Mouse (Mus musculus) kidney, embryonic 16.5 days (tissue): Measurements from ENCODE around the gene Serpinf2. TPM values are rescaled to one million over a fixed set of nuclear protein-coding genes. Genes with fewer than 3 reads are reported as not detected.

Source experiments
- ATAC-seq: fragments of 200-750 bp; cut with Nextera tagmentation; 2 replicates; pipeline ENCODE4 v1.8.0; 2017; ENCODE audit warnings: moderate TSS enrichment; ENCODE audit not compliant: low FRiP score, low TSS enrichment
- H3K27ac ChIP-seq: fragments of 300-500 bp; sonication (generic); 2 replicates; pipeline ENCODE4 v1.5.1; 2014; ENCODE audit warnings: low read length
- H3K27me3 ChIP-seq: fragments of 300-500 bp; sonication (generic); 2 replicates; pipeline ENCODE4 v1.6.1; 2014; ENCODE audit warnings: low read length, control low read depth, mixed read lengths; ENCODE audit not compliant: insufficient read depth
- H3K36me3 ChIP-seq: fragments of 300-500 bp; sonication (generic); 2 replicates; pipeline ENCODE4 v1.6.1; 2014; ENCODE audit warnings: low read length, control low read depth, mixed read lengths; ENCODE audit not compliant: insufficient read depth
- H3K4me1 ChIP-seq: fragments of 300-500 bp; sonication (generic); 2 replicates; pipeline ENCODE4 v1.6.1; 2014; ENCODE audit warnings: low read length, control low read depth, mixed read lengths; ENCODE audit not compliant: insufficient read depth
- H3K4me2 ChIP-seq: fragments of 300-500 bp; sonication (generic); replicated peaks from 2 replicates; pipeline ENCODE4 v1.6.1; 2014; ENCODE audit warnings: low read depth, low read length
- H3K4me3 ChIP-seq: fragments of 300-500 bp; sonication (generic); 2 replicates; pipeline ENCODE4 v1.5.1; 2014; ENCODE audit warnings: mild to moderate bottlenecking, low read length
- H3K9ac ChIP-seq: fragments of 300-500 bp; sonication (generic); replicated peaks from 2 replicates; pipeline ENCODE4 v1.6.1; 2014; ENCODE audit warnings: low read length
- H3K9me3 ChIP-seq: fragments of 300-500 bp; sonication (generic); 2 replicates; pipeline ENCODE4 v1.6.1; 2016; ENCODE audit warnings: low read length, control low read depth
- WGBS: fragments of 180-500 bp; shearing (Covaris S2); extraction: QIAGEN DNeasy Blood & Tissue Kit; methylation state at CpG from one replicate; pipeline ENCODE4 v1.1.7; 2014; 5-methylcytosine and 5-hydroxymethylcytosine counted together
- polyA plus RNA-seq: library from polyadenylated mRNA; unstranded; fragments of >200 nt; fragmentation: Nextera tagmentation; extraction: Ambion mirVana; gene quantifications from 2 replicates; pipeline ENCODE4 v1.2.1, GENCODE M21; 2015

Serpinf2 gene
- polyA plus RNA-seq, 1 experiment from 2014 or later, result 60.2 TPM

DNA sequence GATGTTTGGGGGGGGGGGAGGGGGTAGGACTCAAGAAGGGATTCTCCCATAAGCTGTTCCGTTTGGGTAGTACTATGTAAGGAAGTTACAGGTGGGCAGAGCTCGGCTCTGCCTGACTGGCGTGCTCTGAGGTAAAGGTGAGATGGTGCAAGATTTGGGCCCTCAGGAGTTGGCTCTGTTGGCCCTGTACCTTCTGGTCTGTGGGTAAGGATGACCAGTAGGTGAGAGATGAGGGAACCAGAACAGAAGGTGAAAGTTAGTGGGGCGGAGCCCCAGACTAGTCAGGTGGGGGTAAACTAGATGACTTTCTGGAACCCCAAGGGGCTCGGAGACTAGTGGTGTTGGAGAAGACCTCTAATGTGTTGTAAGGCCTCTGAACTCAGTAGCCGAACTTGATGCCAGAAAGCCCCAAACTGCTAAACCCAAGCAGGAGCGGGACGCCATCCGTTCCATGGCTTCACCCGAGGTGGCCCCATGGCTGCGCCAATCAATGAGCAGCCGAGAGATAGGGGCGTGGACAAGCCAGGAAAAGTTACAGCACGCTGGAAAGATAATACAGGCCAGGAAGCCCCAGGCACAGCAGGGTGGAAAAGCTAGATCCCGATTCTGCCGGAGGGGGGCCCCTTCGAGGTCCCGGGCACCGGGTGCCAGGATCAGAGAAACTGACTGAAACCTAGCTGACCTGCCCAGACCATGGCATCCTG, 28.3 kb upstream of the Serpinf2 start:
- Histone ChIP-seq H3K27me3 (no peaks in the 10 kb centered on the region), H3K4me1 (peaks cover 26% of the 10 kb centered on the region), H3K9ac (peak overlapping the region; percentile 68), H3K9me3 (peaks cover 3% of the 10 kb centered on the region), H3K27ac (0 out of 2 replicates have a peak overlapping the region, but pooled peaks have one; percentile 9), H3K4me2 (peak overlapping the region; percentile 66), H3K4me3 (peak overlapping the region; percentile 47), H3K36me3 (peaks cover 14% of the 10 kb centered on the region)
- peak; percentile 81 for ATAC-seq
- 18% methylated on average over 19 of the region's 19 CpGs for WGBS

GRCm38 (mm10) chr11:75466731-75467505, 27.5 kb upstream of the Serpinf2 start:
- Histone ChIP-seq H3K27ac (no peak overlapping the region), H3K4me1 (peaks cover 33% of the 10 kb centered on the region), H3K27me3 (no peaks in the 10 kb centered on the region), H3K4me2 (no peak overlapping the region), H3K9ac (no peak overlapping the region), H3K36me3 (peaks cover 14% of the 10 kb centered on the region), H3K9me3 (peaks cover 3% of the 10 kb centered on the region), H3K4me3 (no peak overlapping the region)
- no peak for ATAC-seq
- WGBS, result 96% methylated on average over 4 of the region's 4 CpGs

DNA sequence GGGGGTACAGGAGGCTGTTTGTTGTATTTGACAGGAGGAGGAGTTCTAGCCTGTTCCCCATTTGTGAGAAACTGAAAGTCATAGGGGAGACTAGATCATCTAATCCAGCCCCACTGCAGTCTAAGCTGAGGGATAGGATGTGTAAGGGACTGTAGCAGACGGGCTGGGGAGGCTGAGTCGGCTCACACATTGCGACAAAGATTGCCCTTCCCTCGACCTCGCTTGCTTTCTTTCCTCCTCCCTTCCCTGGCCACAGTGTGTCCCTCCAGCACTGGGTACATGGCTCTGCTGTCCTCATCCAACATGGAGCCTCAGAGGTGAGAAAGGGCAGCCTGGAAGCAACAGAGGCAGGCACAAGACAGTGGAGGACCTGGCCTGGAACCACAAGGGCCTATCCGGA, 25.7 kb upstream of the Serpinf2 start:
- Histone ChIP-seq H3K27ac (no peak overlapping the region), H3K4me2 (no peak overlapping the region), H3K9me3 (peaks cover 3% of the 10 kb centered on the region), H3K9ac (no peak overlapping the region), H3K36me3 (peaks cover 14% of the 10 kb centered on the region), H3K4me1 (peaks cover 36% of the 10 kb centered on the region), H3K27me3 (no peaks in the 10 kb centered on the region), H3K4me3 (no peak overlapping the region)
- no peak for ATAC-seq
- WGBS, result 86% methylated on average over 6 of the region's 6 CpGs

DNA sequence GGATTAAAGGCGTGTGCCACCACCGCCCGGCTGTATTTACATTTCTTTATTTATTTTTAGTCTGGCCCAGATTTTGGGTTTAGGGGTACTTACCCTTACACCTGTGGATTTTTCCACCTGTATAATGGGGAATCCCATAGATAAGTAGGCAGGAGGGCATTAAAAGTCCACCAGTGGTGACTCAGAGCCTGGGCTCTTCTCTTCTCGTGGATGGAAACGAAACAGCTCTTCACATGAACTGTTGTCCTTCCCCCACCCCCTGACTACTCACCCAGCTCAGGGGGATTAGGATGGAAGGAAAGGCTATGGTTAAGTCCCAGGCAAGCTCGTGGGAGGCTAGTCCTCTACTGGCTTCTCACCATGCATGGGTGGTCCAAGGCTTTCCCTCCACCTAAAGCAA, 25.0 kb upstream of the Serpinf2 start:
- Histone ChIP-seq H3K9me3 (peaks cover 3% of the 10 kb centered on the region), H3K4me1 (peaks cover 42% of the 10 kb centered on the region), H3K36me3 (peaks cover 14% of the 10 kb centered on the region), H3K27me3 (no peaks in the 10 kb centered on the region), H3K27ac (no peak overlapping the region), H3K9ac (no peak overlapping the region), H3K4me3 (no peak overlapping the region), H3K4me2 (no peak overlapping the region)
- no peak for ATAC-seq
- 89% methylated on average over 6 of the region's 6 CpGs for WGBS

DNA sequence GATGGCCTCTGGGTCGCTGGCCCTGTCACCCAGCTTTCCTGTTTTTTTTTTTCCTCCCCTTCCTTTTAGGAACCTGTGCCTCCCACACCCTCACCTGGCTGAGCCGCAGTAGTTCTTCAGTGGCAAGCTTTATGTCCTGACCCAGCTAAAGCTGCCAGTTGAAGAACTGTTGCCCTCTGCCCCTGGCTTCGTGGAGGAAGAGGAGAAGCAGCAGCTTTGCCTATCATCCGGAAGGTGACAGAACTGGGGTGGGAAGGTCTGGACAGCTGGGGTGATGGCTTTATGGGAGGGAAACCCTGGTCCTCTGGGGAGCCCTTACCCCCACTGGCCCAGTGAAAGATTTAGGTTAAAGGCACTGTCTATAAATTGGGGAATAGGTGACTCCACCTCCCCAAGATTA, 24.2 kb upstream of the Serpinf2 start:
- H3K27ac ChIP-seq, result peak overlapping the region; percentile 89
- WGBS, result 30% methylated on average over 4 of the region's 4 CpGs
- H3K36me3 ChIP-seq, result peaks cover 14% of the 10 kb centered on the region
- no peak overlapping the region; the same call in 1 of the 2 replicates for H3K4me3 ChIP-seq
- H3K4me1 ChIP-seq, result peaks cover 45% of the 10 kb centered on the region
- no peaks in the 10 kb centered on the region for H3K27me3 ChIP-seq
- ATAC-seq, result no peak
- H3K4me2 ChIP-seq, result peak overlapping the region; percentile 94
- peaks cover 3% of the 10 kb centered on the region for H3K9me3 ChIP-seq
- peak overlapping the region; percentile 43 for H3K9ac ChIP-seq

GRCm38 (mm10) chr11:75462865-75463336, 23.5 kb upstream of the Serpinf2 start:
- peaks cover 14% of the 10 kb centered on the region for H3K36me3 ChIP-seq
- H3K9ac ChIP-seq, result peak overlapping the region; percentile 74; the same call in 1 of the 2 replicates
- 1% methylated on average over 9 of the region's 9 CpGs for WGBS
- H3K4me2 ChIP-seq, result peak overlapping the region; percentile 94
- H3K27ac ChIP-seq, result peak overlapping the region; percentile 89
- peak; percentile 55 for ATAC-seq
- H3K27me3 ChIP-seq, result no peaks in the 10 kb centered on the region
- H3K9me3 ChIP-seq, result peaks cover 3% of the 10 kb centered on the region
- H3K4me3 ChIP-seq, result peak overlapping the region; percentile 79
- H3K4me1 ChIP-seq, result peaks cover 40% of the 10 kb centered on the region

DNA sequence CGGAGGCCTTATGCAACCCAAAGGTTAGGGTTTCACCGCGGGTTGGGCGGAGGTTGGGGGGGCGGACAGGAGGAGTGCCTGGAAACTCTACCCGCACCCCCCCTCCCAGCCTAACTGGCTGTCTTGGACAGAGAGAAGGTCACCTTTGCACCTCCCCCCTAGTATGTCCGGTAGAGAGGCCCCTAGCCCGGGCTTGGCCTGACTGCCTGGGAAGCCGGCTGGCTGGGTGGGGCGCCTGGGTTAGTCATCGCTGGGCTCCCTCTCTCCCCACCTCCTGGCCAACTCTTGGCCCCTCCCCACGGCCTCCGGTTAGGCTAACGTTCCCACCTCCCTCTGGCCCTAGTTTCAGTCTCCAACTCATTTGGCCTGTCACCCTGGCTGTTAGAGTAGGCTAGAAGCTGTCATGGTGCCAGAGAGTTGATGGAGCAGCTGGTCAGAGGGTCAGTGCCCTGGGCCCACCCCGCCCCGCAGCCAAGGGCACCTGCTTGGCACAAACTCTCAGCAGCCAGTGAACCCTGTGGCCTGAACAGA, 22.9 kb upstream of the Serpinf2 start:
- 3% methylated on average over 15 of the region's 16 CpGs for WGBS
- H3K4me3 ChIP-seq, result peak overlapping the region; percentile 79
- H3K9ac ChIP-seq, result peak overlapping the region; percentile 74
- peaks cover 3% of the 10 kb centered on the region for H3K9me3 ChIP-seq
- H3K4me2 ChIP-seq, result peak overlapping the region; percentile 94
- H3K4me1 ChIP-seq, result peaks cover 34% of the 10 kb centered on the region
- no peaks in the 10 kb centered on the region for H3K27me3 ChIP-seq
- H3K36me3 ChIP-seq, result peaks cover 14% of the 10 kb centered on the region
- 0 out of 2 replicates have a peak, but pooled peaks have one; percentile 11 for ATAC-seq
- peak overlapping the region; percentile 89 for H3K27ac ChIP-seq

DNA sequence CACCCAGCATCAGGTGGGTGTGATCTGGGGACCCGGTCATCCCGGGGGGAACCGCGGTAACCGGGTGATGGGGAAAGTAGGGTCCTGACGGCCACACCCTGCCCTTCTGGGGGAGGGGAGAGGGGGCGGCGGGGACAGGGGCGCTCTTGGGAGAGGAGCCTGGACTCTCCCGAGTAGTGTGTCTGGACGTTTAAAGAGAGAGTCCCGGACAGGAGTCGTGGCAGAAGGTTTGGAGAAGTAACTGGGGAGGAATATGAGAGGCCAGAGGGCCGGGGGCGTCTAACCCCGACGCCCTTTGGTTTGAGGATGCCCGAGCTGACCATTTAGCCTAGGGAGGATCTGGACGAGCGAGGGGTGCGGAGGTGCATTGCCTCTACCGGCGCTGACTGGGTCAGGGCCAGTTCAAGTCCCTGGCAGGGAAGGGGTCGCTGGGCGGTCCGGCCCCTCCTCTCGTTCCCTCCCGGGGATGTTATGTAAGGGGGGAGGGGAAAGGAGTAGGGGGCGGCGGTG, 22.4 kb upstream of the Serpinf2 start:
- peaks cover 33% of the 10 kb centered on the region for H3K4me1 ChIP-seq
- peaks cover 3% of the 10 kb centered on the region for H3K9me3 ChIP-seq
- H3K27ac ChIP-seq, result peak overlapping the region; percentile 89
- peak overlapping the region; percentile 74 for H3K9ac ChIP-seq
- WGBS, result 1% methylated on average over 29 of the region's 30 CpGs
- peaks cover 13% of the 10 kb centered on the region for H3K36me3 ChIP-seq
- peak overlapping the region; percentile 79 for H3K4me3 ChIP-seq
- no peaks in the 10 kb centered on the region for H3K27me3 ChIP-seq
- peak; percentile 17 for ATAC-seq
- H3K4me2 ChIP-seq, result peak overlapping the region; percentile 94

DNA sequence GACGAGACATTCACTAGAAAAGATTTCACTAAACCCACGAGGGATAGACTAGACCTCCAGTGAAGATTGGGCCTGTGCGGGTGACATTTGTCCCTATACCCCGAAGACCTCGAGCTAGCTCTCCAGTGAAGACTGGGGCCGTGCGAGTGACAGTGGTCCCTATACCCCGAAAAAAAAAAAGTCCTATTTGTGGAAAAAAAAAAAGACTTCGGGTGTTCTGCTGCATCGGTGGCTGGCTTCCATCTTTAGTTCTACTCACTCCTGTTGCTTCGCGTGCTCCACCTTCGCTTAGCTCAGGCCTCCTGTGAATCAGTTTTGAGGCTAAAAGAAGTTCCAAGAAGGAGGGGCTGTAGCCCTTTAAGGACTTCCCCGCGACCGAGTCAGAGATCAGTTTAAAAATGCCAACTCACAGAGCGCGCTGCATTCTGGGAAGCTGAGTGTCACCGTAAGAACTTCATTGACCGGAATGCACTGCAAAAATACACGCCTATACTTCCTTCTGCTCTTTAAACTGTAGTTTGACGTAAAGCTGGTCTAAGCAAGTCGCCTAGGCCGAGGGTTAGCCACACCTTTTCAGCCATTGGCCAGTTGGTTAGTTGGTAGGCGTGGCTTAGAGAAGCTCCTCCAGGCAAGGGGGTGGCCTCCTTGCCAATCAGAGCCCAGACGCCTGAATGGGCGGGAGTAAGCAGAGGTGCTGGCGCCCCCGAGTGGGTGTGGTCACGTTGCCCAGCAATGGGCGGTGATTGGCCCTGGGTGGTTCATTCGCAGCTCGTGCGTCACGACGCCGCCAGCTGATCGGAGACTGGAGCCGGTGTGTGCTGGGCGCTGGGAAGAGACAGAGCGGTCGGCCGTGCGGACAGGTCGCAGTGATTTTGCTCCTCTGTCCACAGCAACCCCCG, 21.7 kb upstream of the Serpinf2 start, which contains the start of gene Tlcd2:
Gene Tlcd2 (plus strand): TSS at position 872 of the 899 bp plus-strand sequence.
- no peaks in the 10 kb centered on the region for H3K27me3 ChIP-seq
- WGBS, result under 1% methylated on average over 46 of the region's 46 CpGs
- H3K27ac ChIP-seq, result peak within 1 kb of the TSS; percentile 99
- ATAC-seq, result peak; percentile 92
- peak within 1 kb of the TSS; percentile 74 for H3K9ac ChIP-seq
- peaks cover 10% of the 10 kb centered on the region for H3K36me3 ChIP-seq
- H3K4me1 ChIP-seq, result peaks cover 33% of the 10 kb centered on the region
- H3K4me2 ChIP-seq, result peak within 1 kb of the TSS; percentile 94
- H3K9me3 ChIP-seq, result no peaks in the 10 kb centered on the region
- H3K4me3 ChIP-seq, result peak within 1 kb of the TSS; percentile 79
